Mouse (Mus musculus): Measurements from ENCODE around the gene Gnat3. TPM values are rescaled to one million over a fixed set of nuclear protein-coding genes. Genes with fewer than 3 reads are reported as not detected.

The Gnat3 gene
- polyA plus RNA-seq, 1 experiment from 2014 or later = not detected

DNA sequence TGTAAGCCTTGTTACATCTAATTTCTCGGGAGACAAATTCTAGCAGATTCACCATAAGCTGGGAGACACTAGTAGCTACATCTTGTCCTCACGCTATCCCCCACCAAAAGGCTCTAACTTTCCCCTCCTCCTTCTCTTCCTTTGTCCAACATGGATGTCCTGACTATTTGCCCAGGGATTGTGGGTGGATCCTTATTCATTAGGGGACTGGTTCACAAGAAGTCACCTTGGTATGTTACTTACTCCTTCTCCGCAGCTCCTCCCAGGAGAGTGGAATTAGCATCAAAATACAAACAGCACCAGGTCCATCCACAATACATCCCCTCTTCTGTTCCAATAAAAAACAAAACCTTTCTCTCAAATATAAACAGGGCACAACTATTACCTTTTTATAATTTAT, 65.2 kb downstream of the Gnat3 start:
- Histone ChIP-seq H3K27ac (ENCODE audit: low read depth) (no peak overlapping the region), H3K4me3 (ENCODE audit: low read depth, low read length) (no peak overlapping the region), H3K9ac (no peak overlapping the region), H3K4me1 (ENCODE audit: insufficient read depth) (no peaks in the 10 kb centered on the region), H3K36me3 (ENCODE audit: insufficient read depth) (no peaks in the 10 kb centered on the region), H3K27me3 (ENCODE audit: insufficient read depth, low read length) (no peaks in the 10 kb centered on the region), H3K9me3 (ENCODE audit: low read depth, low read length) (no peaks in the 10 kb centered on the region), H3K4me2 (no peak overlapping the region)
- TF ChIP-seq CTCF (IDR thresholded peaks at IDR 0.05; ENCODE audit: low read depth) = no peak
- no peak for DNase-seq
- WGBS = 86% methylated on average over 3 of the region's 3 CpGs
- ATAC-seq (ENCODE audit: insufficient read depth) = no peak

DNA sequence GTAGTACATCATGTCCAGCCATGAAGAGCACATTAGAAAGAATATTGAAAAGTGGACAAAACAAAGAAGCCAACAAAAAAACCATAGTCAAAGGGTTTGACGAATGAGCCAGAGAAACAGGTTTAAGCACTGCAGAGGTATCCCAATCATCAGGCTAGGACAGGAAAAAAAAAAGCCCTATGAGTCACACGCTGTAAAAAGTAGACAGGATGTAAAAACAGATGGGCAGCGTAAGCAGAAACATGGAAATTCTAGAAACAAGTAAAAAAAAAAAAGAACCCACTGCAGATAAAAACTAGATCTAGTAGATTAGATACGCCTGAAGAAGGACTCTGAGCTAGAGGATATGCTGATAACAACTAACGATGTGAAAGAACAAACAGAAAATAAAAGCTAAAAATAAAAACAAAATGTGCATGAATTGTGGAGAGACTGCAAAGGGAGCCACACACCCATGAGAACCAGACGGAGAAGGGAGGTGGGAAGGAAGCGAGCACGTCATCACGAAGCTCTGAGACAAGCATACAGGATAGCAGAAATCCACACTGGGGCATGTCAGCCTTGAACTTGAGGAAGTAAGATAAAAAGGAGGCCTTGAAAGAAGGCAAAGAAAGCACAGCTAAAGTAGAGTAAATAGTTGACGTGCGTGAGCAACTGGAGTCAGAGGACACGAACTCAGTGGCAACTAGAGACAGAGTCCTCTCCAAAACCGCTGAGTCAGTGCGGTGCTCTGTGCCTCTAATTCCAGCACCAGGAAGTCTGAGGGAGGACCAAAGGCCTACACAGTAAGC, 73.7 kb downstream of the Gnat3 start:
- Histone ChIP-seq H3K9ac (no peak overlapping the region), H3K4me1 (ENCODE audit: insufficient read depth) (no peaks in the 10 kb centered on the region), H3K27ac (ENCODE audit: low read depth) (no peak overlapping the region), H3K36me3 (ENCODE audit: insufficient read depth) (no peaks in the 10 kb centered on the region), H3K4me2 (no peak overlapping the region), H3K27me3 (ENCODE audit: insufficient read depth, low read length) (no peaks in the 10 kb centered on the region), H3K9me3 (ENCODE audit: low read depth, low read length) (0 out of 2 replicates have a peak, but pooled peaks cover 5% of the 10 kb centered on the region), H3K4me3 (ENCODE audit: low read depth, low read length) (no peak overlapping the region)
- ATAC-seq (ENCODE audit: insufficient read depth) = no peak
- no peak for TF ChIP-seq CTCF (IDR thresholded peaks at IDR 0.05; ENCODE audit: low read depth)
- DNase-seq = peak; percentile 16
- 72% methylated on average over 14 of the region's 14 CpGs for WGBS

DNA sequence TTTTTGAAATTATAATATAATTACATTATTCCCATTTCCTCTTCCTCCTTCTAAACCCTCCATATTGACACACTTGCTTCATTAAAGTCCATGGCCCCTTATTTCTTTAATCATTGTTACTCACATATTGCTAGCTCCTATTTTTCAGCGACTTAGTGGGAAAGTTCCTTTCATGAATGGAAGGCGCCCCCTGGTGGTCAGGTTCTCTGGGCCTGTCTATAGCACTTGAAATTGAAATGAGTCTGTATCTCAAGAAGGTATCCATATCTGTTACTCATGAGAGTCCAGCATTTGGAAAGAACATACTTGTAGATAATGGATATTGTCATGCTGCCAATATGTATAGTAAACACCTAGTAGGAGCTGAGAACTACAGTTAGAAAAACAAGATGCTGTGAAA, 80.7 kb downstream of the Gnat3 start:
- H3K36me3 ChIP-seq (ENCODE audit: insufficient read depth) = no peaks in the 10 kb centered on the region
- no peak overlapping the region for H3K9ac ChIP-seq
- DNase-seq (peak; percentile 92), ATAC-seq (ENCODE audit: insufficient read depth) (peak; percentile 70)
- H3K27me3 ChIP-seq (ENCODE audit: insufficient read depth, low read length) = no peaks in the 10 kb centered on the region
- H3K27ac ChIP-seq (ENCODE audit: low read depth) = no peak overlapping the region
- no peaks in the 10 kb centered on the region for H3K9me3 ChIP-seq (ENCODE audit: low read depth, low read length)
- no peak overlapping the region for H3K4me3 ChIP-seq (ENCODE audit: low read depth, low read length)
- 9% methylated on average over 2 of the region's 2 CpGs for WGBS
- TF ChIP-seq CTCF (IDR thresholded peaks at IDR 0.05; ENCODE audit: low read depth) = peak; percentile 87
- H3K4me2 ChIP-seq = no peak overlapping the region
- H3K4me1 ChIP-seq (ENCODE audit: insufficient read depth) = no peaks in the 10 kb centered on the region

DNA sequence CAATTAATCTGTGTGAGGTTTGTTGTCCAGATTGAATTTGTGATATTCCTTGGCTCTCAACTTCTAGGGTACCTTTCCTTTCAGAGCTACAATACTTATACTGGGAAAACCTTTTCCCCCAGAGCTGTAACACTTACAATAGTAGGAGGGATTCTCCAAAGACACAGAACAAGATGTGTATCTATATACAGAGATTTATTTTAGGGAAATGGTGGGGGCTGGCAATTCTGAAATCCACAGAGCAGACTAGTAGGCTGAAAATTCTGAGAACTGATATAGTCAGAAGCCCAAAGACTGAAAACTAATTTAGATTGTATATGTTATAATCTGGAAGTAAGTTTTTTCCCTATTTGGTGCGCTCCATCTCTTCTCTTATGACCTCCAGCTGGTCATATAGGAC, 86.5 kb downstream of the Gnat3 start:
- no peak for ATAC-seq (ENCODE audit: insufficient read depth)
- H3K9me3 ChIP-seq (ENCODE audit: low read depth, low read length) = no peaks in the 10 kb centered on the region
- H3K4me2 ChIP-seq = no peak overlapping the region
- 89% methylated on average over 1 of the region's 1 CpGs for WGBS
- no peaks in the 10 kb centered on the region for H3K27me3 ChIP-seq (ENCODE audit: insufficient read depth, low read length)
- H3K36me3 ChIP-seq (ENCODE audit: insufficient read depth) = no peaks in the 10 kb centered on the region
- no peak overlapping the region for H3K4me3 ChIP-seq (ENCODE audit: low read depth, low read length)
- DNase-seq = no peak
- no peaks in the 10 kb centered on the region for H3K4me1 ChIP-seq (ENCODE audit: insufficient read depth)
- H3K9ac ChIP-seq = no peak overlapping the region
- no peak for TF ChIP-seq CTCF (IDR thresholded peaks at IDR 0.05; ENCODE audit: low read depth)
- no peak overlapping the region for H3K27ac ChIP-seq (ENCODE audit: low read depth)

DNA sequence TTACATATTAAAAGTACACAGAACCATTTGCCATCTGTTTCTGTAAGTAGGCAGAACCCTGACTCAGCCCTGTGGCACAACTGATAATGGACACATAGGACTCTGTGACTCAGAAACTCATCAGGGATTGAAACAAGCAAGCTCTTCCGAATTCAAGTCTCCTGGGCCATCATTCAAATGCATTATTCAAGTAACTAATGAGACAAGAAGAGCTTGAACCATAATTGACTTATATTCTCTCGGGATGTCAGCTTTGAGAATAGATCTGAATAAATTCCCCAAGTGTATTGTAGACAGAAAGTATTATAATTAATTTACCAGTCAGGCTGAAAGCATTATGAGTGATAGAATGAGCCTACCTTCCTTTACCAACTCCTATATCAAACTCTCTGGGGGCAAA, 93.0 kb downstream of the Gnat3 start:
- Histone ChIP-seq H3K9ac (no peak overlapping the region), H3K27ac (ENCODE audit: low read depth) (no peak overlapping the region), H3K27me3 (ENCODE audit: insufficient read depth, low read length) (no peaks in the 10 kb centered on the region), H3K4me3 (ENCODE audit: low read depth, low read length) (no peak overlapping the region), H3K4me1 (ENCODE audit: insufficient read depth) (no peaks in the 10 kb centered on the region), H3K36me3 (ENCODE audit: insufficient read depth) (no peaks in the 10 kb centered on the region), H3K9me3 (ENCODE audit: low read depth, low read length) (no peaks in the 10 kb centered on the region), H3K4me2 (no peak overlapping the region)
- TF ChIP-seq CTCF (IDR thresholded peaks at IDR 0.05; ENCODE audit: low read depth) = no peak
- ATAC-seq (ENCODE audit: insufficient read depth) (no peak), DNase-seq (no peak)
- 78% methylated on average over 2 of the region's 2 CpGs for WGBS

Other genes with a start within 250 kb of the Gnat3 start
- 7.6 and 9.7 TPM in 2 replicates for gene Cd36, start 73.7 kb upstream of the Gnat3 start, polyA plus RNA-seq (2014; fragmentation: Nextera tagmentation; extraction: Ambion mirVana)